Mouse (Mus musculus) frontal cortex, adult (tissue): ENCODE measurements at regions not wholly inside any gene's neighbourhood (a gene's known extent, or its start where the extent isn't known, plus 50 kb on each side); places are given as distances from the start of the nearest gene placed in this dataset.

Source experiments
- ATAC-seq: cut with Nextera tagmentation; 2 replicates; pipeline ENCODE4 v1.9.2; 2017; ENCODE audit warnings: mild to moderate bottlenecking, moderate library complexity, mixed read lengths; ENCODE audit not compliant: low TSS enrichment

- peak; percentile 80 for ATAC-seq
Observed at GRCm38 (mm10) chr4:148384251-148385230, 60.0 kb downstream of the Ubiad1 start.

DNA sequence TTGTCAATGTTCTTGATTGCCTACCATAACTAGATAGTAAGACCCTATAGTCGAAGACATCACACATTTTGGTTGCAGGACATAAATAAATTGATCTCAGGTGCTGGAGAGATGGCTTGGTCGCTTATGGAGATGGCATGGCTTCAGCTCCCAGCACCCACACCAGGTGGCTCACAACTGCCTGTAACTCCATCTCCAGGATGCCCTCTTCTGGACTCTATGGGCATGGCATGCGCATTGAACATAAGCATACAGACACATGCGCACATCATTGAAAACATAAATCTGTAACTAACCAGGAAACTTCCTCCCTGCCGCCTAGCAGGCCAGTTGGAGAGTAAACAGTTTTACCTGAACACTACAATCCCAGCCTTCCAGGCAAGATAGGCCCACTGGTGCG lies 64.0 kb downstream of the Ubiad1 start:
- no peak for ATAC-seq

GRCm38 (mm10) chr4:148378491-148378890 lies 66.1 kb downstream of the Ubiad1 start:
- ATAC-seq, result no peak

- ATAC-seq, result no peak
Observed at GRCm38 (mm10) chr4:148377368-148377767, 67.2 kb downstream of the Ubiad1 start.

GRCm38 (mm10) chr4:148376439-148376838 lies 68.1 kb downstream of the Ubiad1 start:
- ATAC-seq, result no peak

DNA sequence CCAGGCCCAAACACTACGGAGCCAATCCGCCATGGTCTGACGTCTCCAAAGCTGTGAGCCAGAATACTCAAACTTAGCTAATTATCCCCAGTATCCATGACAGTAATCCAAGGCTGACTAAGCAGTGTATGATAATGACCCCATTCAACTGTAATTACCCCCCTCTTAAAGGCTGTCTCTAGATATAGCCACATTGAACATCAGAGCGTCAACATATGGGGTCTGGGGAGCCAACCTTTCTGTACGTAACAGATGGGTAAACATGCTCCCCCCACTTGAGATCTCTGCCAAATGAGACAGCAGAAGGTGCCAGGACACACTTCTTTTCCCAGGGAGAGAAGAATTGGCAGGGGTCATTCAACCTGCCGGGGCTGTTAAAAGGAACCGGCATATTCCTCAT lies 73.1 kb downstream of the Ubiad1 start:
- ATAC-seq, result no peak

GRCm38 (mm10) chr4:148367671-148368070 lies 76.9 kb downstream of the Ubiad1 start:
- no peak for ATAC-seq

GRCm38 (mm10) chr4:148365804-148366203 lies 78.0 kb upstream of the Disp3 start:
- no peak for ATAC-seq

GRCm38 (mm10) chr4:148363366-148364121 lies 75.8 kb upstream of the Disp3 start:
- no peak for ATAC-seq

GRCm38 (mm10) chr4:148360931-148361330 lies 73.2 kb upstream of the Disp3 start:
- peak; percentile 86 for ATAC-seq

GRCm38 (mm10) chr4:148358336-148358735 lies 70.6 kb upstream of the Disp3 start:
- ATAC-seq, result no peak

GRCm38 (mm10) chr4:148357221-148357621 lies 69.5 kb upstream of the Disp3 start:
- ATAC-seq, result no peak

DNA sequence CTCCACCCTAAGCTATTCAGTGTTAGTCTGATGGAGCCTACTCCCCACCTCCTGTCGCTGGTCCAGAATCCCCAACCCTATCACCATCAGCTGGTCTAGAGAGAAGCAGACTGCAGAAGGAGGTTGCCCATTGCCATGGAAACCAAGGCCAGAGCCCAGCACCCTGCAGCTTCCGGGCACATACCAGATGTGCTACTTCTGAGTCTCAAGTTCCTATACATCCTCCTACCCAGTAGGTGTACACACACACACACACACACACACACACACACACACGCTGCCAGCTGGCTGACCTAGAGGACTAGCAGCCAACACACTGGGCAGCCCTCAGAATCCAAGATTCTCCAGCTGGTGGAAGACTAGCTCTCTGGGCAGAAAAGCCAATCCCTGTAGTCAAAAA lies 68.9 kb upstream of the Disp3 start:
- ATAC-seq, result 0 out of 2 replicates have a peak, but pooled peaks have one; percentile 11

DNA sequence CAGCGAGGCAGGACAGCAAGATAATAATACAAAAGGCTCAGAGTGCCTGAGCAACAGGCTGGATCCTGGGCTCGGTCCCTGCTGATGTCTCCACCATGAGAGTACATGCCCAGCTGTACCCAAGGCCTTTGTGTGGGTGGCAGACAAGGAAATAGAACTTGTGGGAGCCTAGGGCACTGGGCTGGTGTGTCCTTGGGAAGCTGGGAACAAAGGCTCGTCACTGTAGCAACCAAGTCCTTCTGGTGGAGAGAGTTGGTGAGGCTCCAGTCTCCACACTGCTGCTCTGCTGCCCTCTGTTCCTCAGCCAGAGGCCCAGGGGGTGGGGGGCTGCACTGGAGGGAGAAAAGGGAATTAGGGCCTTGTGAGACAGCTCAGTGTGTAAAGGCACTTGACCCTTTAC lies 66.2 kb upstream of the Disp3 start:
- ATAC-seq, result peak; percentile 55; the same call in 1 of the 2 replicates

- no peak for ATAC-seq
Observed at GRCm38 (mm10) chr4:148352690-148353089, 64.9 kb upstream of the Disp3 start.

DNA sequence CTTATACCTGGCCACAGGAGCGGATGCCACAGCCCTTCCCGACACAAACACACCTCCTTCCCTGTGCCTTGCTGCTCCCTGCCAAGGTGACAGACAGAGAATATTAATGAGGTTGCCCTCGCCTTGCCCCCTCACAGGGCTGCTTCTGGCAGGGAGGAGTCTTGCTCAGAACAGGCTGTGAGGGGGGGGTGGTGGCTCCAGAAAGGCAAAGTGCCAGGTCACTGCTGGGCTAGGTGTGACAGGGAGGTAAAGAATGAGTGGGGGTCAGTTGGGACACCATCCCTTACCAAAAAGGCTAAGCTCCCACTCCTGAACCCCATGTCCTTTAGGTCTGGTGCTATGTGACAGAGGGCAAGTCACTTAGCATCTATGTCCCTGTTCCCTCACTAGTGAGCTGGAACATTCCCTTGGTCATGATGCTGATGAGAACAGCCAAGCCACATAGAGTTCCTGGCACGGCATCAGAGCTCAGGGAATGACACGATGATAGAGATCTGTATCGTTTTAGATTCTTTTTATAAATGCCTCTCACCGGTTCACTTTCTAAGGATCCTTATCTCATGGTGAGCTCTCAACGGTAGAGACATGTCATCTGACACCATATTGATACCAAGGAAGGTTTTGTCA lies 53.9 kb upstream of the Disp3 start:
- no peak for ATAC-seq

DNA sequence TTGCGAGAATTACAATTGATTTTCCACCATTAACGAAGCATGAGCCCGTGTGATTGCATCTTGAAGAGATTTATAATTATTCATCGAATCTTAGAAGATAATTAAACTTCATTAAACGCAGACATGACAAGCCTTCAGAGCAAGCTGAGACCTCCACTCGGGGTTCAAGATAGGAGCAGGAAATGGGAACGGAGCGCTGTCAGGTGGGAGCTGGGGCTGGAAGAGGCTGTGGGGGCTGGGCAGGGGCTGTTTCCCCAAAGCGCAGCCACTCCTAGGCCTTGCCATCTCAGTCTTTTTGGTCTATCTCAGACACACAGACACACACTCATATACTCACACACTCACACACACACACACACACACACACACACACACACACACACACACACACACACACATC lies 52.6 kb upstream of the Disp3 start:
- ATAC-seq, result no peak

DNA sequence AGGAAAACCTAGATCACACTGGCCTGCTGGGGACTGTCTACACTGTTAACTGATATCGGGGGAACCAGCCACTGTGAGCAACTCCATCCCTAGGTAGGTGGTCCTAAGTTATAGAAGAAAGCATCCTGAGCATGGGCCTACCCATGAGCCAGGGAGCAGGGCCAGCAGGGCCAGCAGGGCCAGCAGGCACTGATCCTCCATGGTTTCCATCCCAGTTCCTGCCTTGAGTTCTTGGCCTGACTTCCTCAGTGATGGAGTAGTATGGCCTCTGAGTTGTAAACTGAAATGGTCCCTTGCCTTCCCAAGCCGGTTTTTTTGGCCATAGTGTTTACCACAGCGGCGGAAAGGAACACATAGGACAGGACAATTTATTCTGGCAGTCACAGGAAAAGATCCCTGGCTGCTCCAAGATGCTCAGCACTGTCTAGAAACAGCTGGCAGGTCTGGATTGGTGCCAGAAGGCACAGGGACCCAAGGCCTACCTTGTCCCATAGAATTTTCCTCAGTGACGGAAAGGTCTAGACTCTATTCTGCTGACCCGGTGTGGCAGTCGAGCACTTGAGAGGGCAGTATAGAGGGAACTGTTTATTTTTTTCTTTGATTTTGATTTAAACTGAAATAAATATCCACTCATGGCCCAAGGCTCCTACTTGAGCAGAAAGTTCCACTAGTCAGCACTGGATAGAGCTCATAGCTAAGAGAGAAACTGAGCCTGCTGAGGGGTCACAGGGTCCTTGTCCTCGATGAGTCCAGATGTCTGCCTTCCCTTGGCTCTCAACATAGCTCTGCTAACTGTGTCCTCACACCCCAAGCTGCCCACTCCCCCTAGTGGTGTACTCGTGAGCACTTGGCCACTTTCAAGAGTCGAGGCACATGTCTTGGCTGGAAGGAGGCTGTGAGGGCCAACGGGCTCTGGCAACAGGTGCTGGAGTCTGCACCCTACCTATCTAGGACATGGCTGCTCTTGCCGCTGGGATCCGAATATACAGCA lies 50.4 kb upstream of the Disp3 start:
- peak; percentile 52; the same call in 1 of the 2 replicates for ATAC-seq
